Mouse (Mus musculus) left cerebral cortex, adult 2 months (tissue): ENCODE measurements around the gene Fam3b. TPM values are rescaled to one million over a fixed set of nuclear protein-coding genes. Genes with fewer than 3 reads are reported as not detected.
A peak's percentile ranks its signal among the peaks of the same experiment; 100 is the strongest.

Experiments used
- DNase-seq, 2 experiments: peaks; one replicate each; pipeline ENCODE4 v3.0.0; 2021 to 2022; ENCODE audit warnings: low spot score in 2 of 2, mixed read lengths in 1 of 2; ENCODE audit errors: extremely low spot score in 1 of 2
- H3K27ac ChIP-seq: fragments of 200-600 bp; 2 replicates; pipeline ENCODE4 v1.8.1; 2022
- H3K4me3 ChIP-seq: fragments of 200-600 bp; 2 replicates; pipeline ENCODE4 v1.8.1; 2022
- CTCF ChIP-seq: fragments of 200-600 bp; IDR thresholded peaks from 2 replicates; pipeline ENCODE4 v1.8.1; 2022; ENCODE audit warnings: antibody characterized with exemption, mild to moderate bottlenecking, moderate library complexity
- intact Hi-C: fragments of 180-260 bp; cut with DNase I; formaldehyde crosslinking; loops from one replicate; pipeline ENCODE4 v1.15.1; 2025
- total RNA-seq, 2 experiments: library from RNA; stranded (reverse); gene quantifications; 2 replicates each; pipeline ENCODE4 v1.2.3; 2021

Fam3b gene
- total RNA-seq, 2 experiments from 2014 or later = not detected

DNA sequence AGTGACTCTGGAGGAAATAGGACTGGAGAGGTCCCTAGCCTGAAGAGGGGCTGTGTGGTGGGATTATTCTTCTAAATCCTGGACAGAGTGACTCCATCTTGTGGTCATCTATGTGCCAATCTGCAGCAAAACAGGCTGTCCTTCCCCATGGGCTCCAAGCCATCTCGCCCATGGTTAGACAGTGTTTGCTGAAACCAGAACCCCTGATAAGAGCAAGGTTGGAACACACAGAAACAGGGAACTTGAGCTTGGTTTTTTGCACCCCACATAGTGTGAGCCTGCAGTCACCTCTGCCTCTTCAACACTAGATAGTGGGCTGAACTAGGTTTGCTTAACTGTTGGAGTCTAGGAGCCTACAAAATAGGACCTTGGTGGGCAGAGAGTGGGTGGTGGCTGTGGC is 38.1 kb downstream of the Fam3b start:
- no peak for TF ChIP-seq CTCF
- intact Hi-C loops = no loop called here
- DNase-seq = no peak
- Histone ChIP-seq H3K27ac (no peak overlapping the region), H3K4me3 (no peak overlapping the region)

- no peak overlapping the region for H3K4me3 ChIP-seq
- H3K27ac ChIP-seq = no peak overlapping the region
- intact Hi-C loops = no loop called here
- no peak for DNase-seq
- no peak for TF ChIP-seq CTCF
Observed at GRCm38 (mm10) chr16:97475581-97475980, 39.0 kb downstream of the Fam3b start.

DNA sequence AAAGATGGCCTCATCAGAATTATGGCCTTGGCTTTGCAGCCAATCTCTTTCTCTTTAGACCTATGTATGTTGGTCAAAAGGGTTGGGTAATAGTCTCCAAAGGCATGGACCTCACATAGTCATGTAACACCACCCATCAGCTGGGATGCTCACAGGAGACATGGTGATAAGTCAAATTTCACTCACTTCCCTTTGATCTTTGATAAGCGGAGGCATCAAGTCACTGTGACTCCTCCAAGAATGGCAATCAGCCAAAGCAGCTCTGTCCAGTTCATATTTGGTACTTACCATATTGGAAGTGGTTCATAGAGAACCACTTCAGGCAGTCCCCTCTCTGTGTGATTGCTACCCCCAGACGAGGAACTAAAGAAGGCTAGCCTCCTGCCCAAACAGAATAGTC is 39.9 kb downstream of the Fam3b start:
- intact Hi-C loops = no loop called here
- no peak for DNase-seq
- Histone ChIP-seq H3K27ac (no peak overlapping the region), H3K4me3 (no peak overlapping the region)
- TF ChIP-seq CTCF = no peak

DNA sequence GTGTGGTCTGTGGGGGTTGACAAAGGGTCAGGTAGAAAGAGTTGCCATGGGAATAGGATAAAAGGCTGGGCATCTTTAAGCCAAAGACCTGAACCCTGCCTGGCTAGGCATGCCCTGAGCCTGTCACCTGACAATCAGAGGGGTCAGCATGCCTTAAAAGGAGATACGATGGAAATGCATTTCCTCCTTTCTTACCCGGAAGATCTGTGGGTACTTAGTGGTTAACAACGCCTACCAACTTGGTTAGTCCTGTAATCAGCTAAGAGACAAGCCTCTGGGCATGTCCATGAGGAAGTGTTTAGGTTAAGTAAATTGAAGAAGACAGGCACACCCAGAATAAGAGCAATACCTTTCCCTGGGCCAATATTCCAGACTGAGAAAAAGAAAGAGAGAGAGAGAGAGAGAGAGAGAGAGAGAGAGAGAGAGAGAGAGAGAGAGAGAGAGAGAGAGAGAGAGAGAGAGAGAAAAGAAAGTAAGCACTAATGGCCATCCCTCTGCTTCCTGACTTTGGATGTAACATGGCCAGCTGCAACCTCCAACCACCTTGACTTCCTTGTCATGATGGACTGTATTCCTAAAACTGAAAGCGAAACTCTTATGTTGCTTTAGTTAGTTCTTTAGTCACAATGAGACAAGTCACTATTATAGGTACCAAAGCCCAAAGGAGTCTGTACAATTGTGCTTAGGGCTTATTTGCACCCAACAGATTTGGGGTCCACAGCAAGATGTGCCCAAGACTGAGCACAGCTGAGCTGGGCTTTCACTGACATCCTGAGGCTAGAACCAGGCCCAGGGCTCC is 46.4 kb downstream of the Fam3b start:
- no peak for TF ChIP-seq CTCF
- Histone ChIP-seq H3K4me3 (no peak overlapping the region), H3K27ac (no peak overlapping the region)
- DNase-seq = no peak
- intact Hi-C loops = loop anchor here (2.0 kb wide), 1 partner anchor 157 kb away; no protein-coding TSS in a partner anchor

DNA sequence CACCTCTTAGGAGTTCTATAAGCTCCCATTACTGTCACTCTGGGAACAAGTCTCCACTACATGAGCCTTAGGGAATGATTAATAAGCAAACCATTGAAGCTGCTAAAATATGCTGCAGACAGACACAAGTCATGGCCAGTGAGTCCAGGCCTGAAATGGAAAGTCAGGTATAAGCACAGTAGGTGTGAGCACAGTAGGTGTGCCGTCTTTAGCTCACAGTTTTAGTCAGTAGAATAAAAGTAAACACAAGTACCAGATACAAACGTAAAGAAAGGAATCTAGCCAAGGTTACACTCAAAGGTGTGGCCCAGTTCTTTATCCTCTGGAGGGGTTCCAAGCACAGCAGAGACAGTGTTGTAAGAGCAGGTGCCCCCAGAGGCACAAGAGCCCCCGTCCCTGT is 47.1 kb downstream of the Fam3b start:
- no peak for DNase-seq
- no peak overlapping the region for H3K27ac ChIP-seq
- H3K4me3 ChIP-seq = no peak overlapping the region
- TF ChIP-seq CTCF = no peak
- intact Hi-C loops = loop anchor here (2.0 kb wide), 1 partner anchor 157 kb away; no protein-coding TSS in a partner anchor

DNA sequence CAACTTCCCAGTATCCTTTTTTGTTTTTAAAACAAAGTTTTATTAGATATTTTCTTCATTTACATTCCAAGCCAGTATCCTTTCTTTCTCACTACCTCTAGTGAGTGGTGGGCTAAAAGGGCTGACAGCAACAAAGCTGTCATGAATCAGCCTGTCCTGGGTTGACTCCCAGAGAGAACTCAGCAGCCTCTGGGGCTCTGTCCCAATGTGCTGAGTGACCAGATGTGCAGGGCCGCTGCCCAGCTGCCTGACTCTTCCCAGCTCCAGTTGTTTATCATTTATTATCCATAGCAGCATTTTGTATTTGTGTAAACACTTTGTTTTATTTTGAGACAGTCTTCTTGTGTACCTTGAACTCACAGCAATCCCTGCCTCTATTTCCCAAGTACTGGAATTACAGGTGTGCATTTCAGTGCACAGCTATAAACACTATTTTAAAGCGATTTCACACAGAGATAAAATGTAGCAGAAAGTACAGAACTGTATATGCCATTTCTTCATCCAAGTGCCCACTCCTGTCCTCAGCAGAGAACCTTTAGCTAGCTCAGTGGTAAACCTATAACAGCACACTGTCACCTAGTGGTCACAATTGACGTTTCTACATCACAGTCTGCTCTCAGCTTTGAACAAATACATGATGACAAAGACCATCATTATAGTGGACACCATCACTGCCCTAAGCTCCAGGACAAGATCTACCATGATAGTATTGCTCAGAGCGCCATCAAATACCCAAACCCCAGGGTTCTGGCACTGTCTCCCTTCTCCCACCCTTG is 48.2 kb downstream of the Fam3b start:
- DNase-seq = no peak
- intact Hi-C loops = loop anchor here (2.0 kb wide), 1 partner anchor 156 kb away; no protein-coding TSS in a partner anchor
- no peak overlapping the region for H3K27ac ChIP-seq
- TF ChIP-seq CTCF = peak; percentile 77
- H3K4me3 ChIP-seq = no peak overlapping the region

DNA sequence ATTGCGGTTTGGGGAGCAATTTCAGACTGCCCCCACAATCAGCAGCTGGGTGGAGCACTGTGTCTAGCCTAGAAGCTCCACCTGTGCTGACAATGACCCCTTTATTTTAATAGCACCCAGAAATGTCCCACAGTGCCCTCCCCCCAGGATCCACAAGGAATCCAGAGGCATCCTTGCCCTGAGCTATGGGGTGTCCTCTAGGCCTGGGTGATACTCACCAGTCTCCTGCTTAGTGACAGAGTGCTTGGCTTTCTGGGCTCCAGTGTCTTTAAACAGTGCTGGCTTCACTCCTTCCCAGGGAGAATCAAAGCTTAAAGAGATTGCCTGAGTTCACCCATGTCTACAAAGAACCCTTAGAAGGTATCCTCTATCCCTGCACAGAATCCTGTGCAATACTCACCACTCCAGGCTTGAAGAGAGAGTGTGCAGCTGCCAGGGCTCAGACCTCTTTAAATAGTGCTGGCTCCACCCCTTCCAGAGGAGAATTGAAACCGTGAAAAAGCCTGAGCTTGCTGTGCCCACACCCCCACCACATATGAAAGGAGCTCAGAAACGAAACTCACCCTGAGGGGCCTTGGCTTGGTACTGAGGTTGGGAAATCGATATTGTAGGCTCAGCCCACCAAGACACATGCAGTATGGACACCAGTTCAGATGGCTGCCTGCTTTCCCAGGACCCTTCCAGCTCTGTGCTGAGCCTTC is 52.0 kb downstream of the Fam3b start, which contains the start of gene Mx1:
Mx1 (minus strand) TSS at position 427 of the 701 bp plus-strand sequence.
- no peak for DNase-seq
- intact Hi-C loops = no loop called here

DNA sequence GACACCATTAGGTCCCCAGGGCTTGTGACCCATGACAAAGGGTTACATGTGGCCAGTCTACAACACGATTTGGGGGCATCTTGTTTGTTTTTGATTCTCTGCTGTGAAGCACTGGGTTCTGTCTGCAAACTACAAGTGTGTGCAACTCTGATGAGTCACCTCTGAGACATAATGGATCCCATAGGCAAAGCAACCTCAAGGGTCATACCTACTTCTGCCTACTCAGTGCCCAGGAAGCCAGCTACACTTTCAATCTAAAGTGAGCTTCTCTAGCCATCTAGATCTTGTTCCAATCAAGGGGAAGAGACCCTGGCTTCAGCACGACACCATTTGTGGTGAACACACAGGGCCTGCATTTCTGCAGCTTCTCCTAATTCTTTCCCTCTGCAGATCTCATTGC is 53.3 kb downstream of the Fam3b start:
- no peak overlapping the region for H3K4me3 ChIP-seq
- H3K27ac ChIP-seq = no peak overlapping the region
- no peak for TF ChIP-seq CTCF
- intact Hi-C loops = no loop called here
- no peak for DNase-seq

More for the DNA sequence above, 52.0 kb downstream of the Fam3b start, which contains the start of gene Mx1:
- no peak within 1 kb of the TSS for H3K27ac ChIP-seq
- TF ChIP-seq CTCF = no peak
- H3K4me3 ChIP-seq = no peak within 1 kb of the TSS

- Histone ChIP-seq H3K4me3 (no peak overlapping the region), H3K27ac (no peak overlapping the region)
- no peak for TF ChIP-seq CTCF
- DNase-seq = no peak
- intact Hi-C loops = no loop called here
Observed at GRCm38 (mm10) chr16:97459831-97460230, 54.8 kb downstream of the Fam3b start.

DNA sequence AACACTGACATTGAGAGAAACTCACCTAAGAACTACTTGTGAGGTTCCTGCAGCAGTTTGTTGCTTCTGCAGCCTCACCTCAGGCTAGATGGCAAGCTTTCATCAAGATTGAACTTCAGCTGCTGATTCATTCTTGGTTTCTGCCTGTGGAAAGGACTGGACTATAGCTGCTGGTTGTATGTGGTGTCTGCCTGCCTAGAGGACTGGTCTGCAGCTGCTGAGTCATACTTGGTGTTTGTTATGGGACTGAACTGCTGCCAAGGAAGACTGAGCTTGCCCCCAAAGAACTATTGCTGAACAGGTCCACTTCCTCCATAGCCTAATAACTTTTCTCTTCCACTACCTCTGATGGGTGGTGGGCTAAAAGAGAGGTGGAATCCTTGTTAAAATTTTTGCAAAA is 67.2 kb downstream of the Fam3b start:
- no peak for TF ChIP-seq CTCF
- Histone ChIP-seq H3K4me3 (no peak overlapping the region), H3K27ac (no peak overlapping the region)
- intact Hi-C loops = no loop called here
- no peak for DNase-seq

GRCm38 (mm10) chr16:97443670-97444263 is 70.8 kb downstream of the Fam3b start:
- H3K4me3 ChIP-seq = no peak overlapping the region
- intact Hi-C loops = loop anchor here (2.0 to 5.0 kb wide), 2 partner anchors 86 to 125 kb away; partner anchors contain the start of gene Bace2

More at GRCm38 (mm10) chr16:97443670-97444263, 70.8 kb downstream of the Fam3b start:
- no peak overlapping the region for H3K27ac ChIP-seq
- peak; percentile 96 for TF ChIP-seq CTCF
- DNase-seq = peak in 1 of 2 experiments; percentile 25
